Mouse (Mus musculus) testis, adult 2 months (tissue): Measurements from ENCODE around the gene Arid1b.

ENCODE experiments used
- CTCF ChIP-seq: fragments of 200-500 bp; IDR thresholded peaks from 2 replicates; pipeline ENCODE4 v1.5.1; 2012; ENCODE audit warnings: low read depth, mild to moderate bottlenecking, inconsistent platforms, low read length, moderate library complexity; ENCODE audit not compliant: control insufficient read depth, insufficient read depth, insufficient replicate concordance
- POLR2A ChIP-seq: fragments of 200-500 bp; IDR thresholded peaks from 2 replicates; pipeline ENCODE4 v1.6.1; 2012; ENCODE audit warnings: low read depth, mild to moderate bottlenecking, inconsistent platforms, low read length, moderate library complexity; ENCODE audit not compliant: control insufficient read depth

DNA sequence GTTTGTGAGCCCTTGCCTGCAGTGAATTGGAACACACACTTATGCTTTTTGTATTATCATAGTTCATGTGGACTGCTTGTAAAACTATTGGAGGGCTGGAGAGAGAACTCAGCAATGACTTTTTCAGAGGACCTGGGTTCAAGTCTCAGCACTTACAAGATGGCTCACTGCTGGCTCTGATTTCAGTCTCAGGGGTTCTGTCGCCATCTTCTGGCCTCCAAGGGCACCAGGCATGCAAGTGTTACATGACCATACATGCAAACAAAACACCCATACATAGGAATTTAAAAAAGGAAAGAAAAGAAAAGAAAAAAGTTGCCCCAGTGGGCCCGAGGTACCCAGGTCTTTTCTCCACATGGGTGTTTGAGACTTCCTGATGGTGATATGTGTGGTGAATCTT is 32.4 kb downstream of the Arid1b start:
- TF ChIP-seq CTCF, result no peak
- no peak for TF ChIP-seq POLR2A
